Mouse (Mus musculus) E14TG2a.4 (cell line): ENCODE measurements around the gene Ddx19b.
"Not testable (repeated sequence)": the region's sequence is repeated elsewhere in the genome, so short reads cannot be mapped to it uniquely, and the experiment has no call there.

Experiments used
- H3K27me3 ChIP-seq: 2 replicates; pipeline ENCODE4 v1.6.1; 2014; ENCODE audit warnings: low read length, control low read depth; ENCODE audit not compliant: insufficient read depth
- H3K36me3 ChIP-seq: 2 replicates; pipeline ENCODE4 v1.6.1; 2014; ENCODE audit warnings: low read length, control low read depth; ENCODE audit not compliant: insufficient read depth
- H3K4me1 ChIP-seq: replicated peaks from 2 replicates; pipeline ENCODE4 v1.6.1; 2014; ENCODE audit warnings: low read depth, low read length, control low read depth
- H3K4me3 ChIP-seq: replicated peaks from 2 replicates; pipeline ENCODE4 v1.5.1; 2014; ENCODE audit warnings: mild to moderate bottlenecking, low read length
- H3K9me3 ChIP-seq: 2 replicates; pipeline ENCODE4 v1.6.1; 2014; ENCODE audit warnings: low read length, control low read depth
- CTCF ChIP-seq: conservative IDR thresholded peaks from 2 replicates; pipeline ENCODE4 v1.5.1; 2014; ENCODE audit warnings: low read length
- NANOG ChIP-seq: IDR thresholded peaks from 2 replicates; pipeline ENCODE4 v1.6.1; 2014; ENCODE audit warnings: borderline replicate concordance, low read length, mixed read lengths
- POU5F1 ChIP-seq: IDR thresholded peaks from 2 replicates; pipeline ENCODE4 v1.6.1; 2014; ENCODE audit warnings: low read length, borderline replicate concordance

The Ddx19b gene

GRCm38 (mm10) chr8:110987805-110988744 lies 43.5 kb downstream of the Ddx19b start:
- Histone ChIP-seq H3K27me3 (no peaks in the 10 kb centered on the region), H3K4me1 (no peaks in the 10 kb centered on the region), H3K4me3 (no peak overlapping the region), H3K36me3 (peaks cover 93% of the 10 kb centered on the region), H3K9me3 (no peaks in the 10 kb centered on the region)
- TF ChIP-seq POU5F1, result no peak
- no peak for TF ChIP-seq NANOG
- no peak for TF ChIP-seq CTCF

GRCm38 (mm10) chr8:110981304-110981703 lies 50.2 kb downstream of the Ddx19b start:
- Histone ChIP-seq H3K9me3 (no peaks in the 10 kb centered on the region), H3K4me1 (peaks cover 4% of the 10 kb centered on the region), H3K36me3 (peaks cover 94% of the 10 kb centered on the region), H3K4me3 (no peak overlapping the region), H3K27me3 (no peaks in the 10 kb centered on the region)
- TF ChIP-seq CTCF (no peak), POU5F1 (no peak), NANOG (no peak)

GRCm38 (mm10) chr8:110977987-110978386 lies 53.6 kb downstream of the Ddx19b start:
- H3K4me1 ChIP-seq, H3K27me3 ChIP-seq, H3K4me3 ChIP-seq, H3K9me3 ChIP-seq: not testable (repeated sequence)
- H3K36me3 ChIP-seq, result peaks cover 92% of the 10 kb centered on the region

- not testable (repeated sequence) for H3K27me3 ChIP-seq, H3K9me3 ChIP-seq
- Histone ChIP-seq H3K4me1 (peaks cover 16% of the 10 kb centered on the region), H3K36me3 (peaks cover 92% of the 10 kb centered on the region), H3K4me3 (peak overlapping the region; percentile 35)
These were observed 55.0 kb downstream of the Ddx19b start for GRCm38 (mm10) chr8:110976532-110976931.

- H3K9me3 ChIP-seq, result no peaks in the 10 kb centered on the region
- H3K4me3 ChIP-seq, result peak overlapping the region; percentile 85
- H3K36me3 ChIP-seq, result peaks cover 63% of the 10 kb centered on the region
- peaks cover 39% of the 10 kb centered on the region for H3K4me1 ChIP-seq
- TF ChIP-seq NANOG, result no peak
- no peak for TF ChIP-seq CTCF
- H3K27me3 ChIP-seq, result no peaks in the 10 kb centered on the region
These were observed 61.4 kb downstream of the Ddx19b start for GRCm38 (mm10) chr8:110969910-110970770.

GRCm38 (mm10) chr8:110967326-110967725 lies 64.2 kb downstream of the Ddx19b start:
- TF ChIP-seq POU5F1 (no peak), CTCF (no peak), NANOG (no peak)
- H3K4me1 ChIP-seq, result peaks cover 38% of the 10 kb centered on the region
- H3K4me3 ChIP-seq, result no peak overlapping the region
- peaks cover 52% of the 10 kb centered on the region for H3K36me3 ChIP-seq
- no peaks in the 10 kb centered on the region for H3K9me3 ChIP-seq
- no peaks in the 10 kb centered on the region for H3K27me3 ChIP-seq

- H3K27me3 ChIP-seq, result no peaks in the 10 kb centered on the region
- peaks cover 49% of the 10 kb centered on the region for H3K36me3 ChIP-seq
- H3K4me1 ChIP-seq, result peaks cover 38% of the 10 kb centered on the region
- no peak for TF ChIP-seq CTCF
- TF ChIP-seq POU5F1, result no peak
- TF ChIP-seq NANOG, result no peak
- no peaks in the 10 kb centered on the region for H3K9me3 ChIP-seq
- no peak overlapping the region for H3K4me3 ChIP-seq
These were observed 65.0 kb downstream of the Ddx19b start for GRCm38 (mm10) chr8:110966586-110966985.

- peaks cover 49% of the 10 kb centered on the region for H3K36me3 ChIP-seq
- TF ChIP-seq NANOG, result no peak
- no peak for TF ChIP-seq POU5F1
- TF ChIP-seq CTCF, result no peak
- H3K9me3 ChIP-seq, result no peaks in the 10 kb centered on the region
- peaks cover 29% of the 10 kb centered on the region for H3K4me1 ChIP-seq
- H3K4me3 ChIP-seq, result no peak overlapping the region
- no peaks in the 10 kb centered on the region for H3K27me3 ChIP-seq
These were observed 66.0 kb downstream of the Ddx19b start for GRCm38 (mm10) chr8:110965594-110965993.
